Mouse (Mus musculus): ENCODE measurements at regions not wholly inside any gene's neighbourhood (a gene's known extent, or its start where the extent isn't known, plus 50 kb on each side); places are given as distances from the start of the nearest gene placed in this dataset.

- DNase-seq (ENCODE audit: low read depth), result no peak
Measured at GRCm38 (mm10) chr8:117894861-117895260, 93.1 kb upstream of the Mphosph6 start.

DNA sequence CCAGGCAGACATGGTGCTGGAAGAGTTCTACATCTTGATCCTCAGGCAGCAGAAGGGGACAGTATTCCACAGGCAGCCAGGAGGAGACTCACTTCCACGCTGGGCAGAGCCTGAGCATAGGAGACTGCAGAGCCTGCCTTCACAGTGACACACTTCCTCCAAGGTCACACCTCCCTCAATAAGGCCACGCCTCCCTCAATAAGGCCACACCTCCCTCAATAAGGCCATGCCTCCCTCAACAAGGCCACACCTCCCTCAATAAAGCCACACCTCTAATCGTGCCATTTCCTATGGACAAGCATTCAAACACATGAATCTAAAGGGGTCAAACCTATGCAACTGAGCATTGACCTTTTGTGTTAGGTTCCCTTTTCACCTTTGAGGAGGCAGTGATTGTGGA lies 88.5 kb upstream of the Mphosph6 start:
- no peak for DNase-seq (ENCODE audit: low read depth)

GRCm38 (mm10) chr8:117881414-117881973 lies 79.8 kb upstream of the Mphosph6 start:
- DNase-seq (ENCODE audit: low read depth), result no peak

DNA sequence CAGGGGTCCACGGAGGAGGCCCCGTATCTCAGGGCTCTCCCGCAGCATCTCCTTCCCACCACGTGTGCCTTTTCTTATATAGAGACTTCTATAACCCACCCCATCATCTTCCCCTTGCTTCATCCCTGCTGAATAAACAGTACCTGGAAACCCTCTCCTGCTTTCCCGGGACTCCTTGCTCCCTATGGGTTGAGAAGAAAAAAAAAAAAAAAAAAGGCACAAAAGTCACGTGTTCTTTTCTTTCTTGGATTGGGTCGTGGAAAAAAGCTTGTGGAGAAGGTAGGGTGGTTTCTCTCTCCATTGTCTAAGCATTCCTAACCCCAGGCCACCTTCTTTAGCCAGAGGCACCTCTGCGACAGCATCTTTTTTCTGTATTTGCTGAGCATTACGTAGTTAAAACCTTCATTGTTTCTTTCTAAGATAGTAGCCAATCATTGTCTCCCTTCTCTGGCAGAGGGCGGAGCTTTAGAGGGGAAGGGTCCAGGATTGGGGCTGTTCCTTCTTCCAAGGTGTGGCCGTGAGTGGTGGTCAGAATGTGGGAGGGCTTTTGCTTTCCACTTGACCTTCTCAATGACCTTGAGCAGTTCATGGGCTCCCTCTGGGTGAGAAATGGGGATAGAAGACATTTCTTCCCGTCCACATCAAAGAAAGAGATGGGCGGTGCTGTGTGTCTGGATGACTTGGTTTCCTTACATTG lies 78.7 kb upstream of the Mphosph6 start:
- no peak for DNase-seq (ENCODE audit: low read depth)

DNA sequence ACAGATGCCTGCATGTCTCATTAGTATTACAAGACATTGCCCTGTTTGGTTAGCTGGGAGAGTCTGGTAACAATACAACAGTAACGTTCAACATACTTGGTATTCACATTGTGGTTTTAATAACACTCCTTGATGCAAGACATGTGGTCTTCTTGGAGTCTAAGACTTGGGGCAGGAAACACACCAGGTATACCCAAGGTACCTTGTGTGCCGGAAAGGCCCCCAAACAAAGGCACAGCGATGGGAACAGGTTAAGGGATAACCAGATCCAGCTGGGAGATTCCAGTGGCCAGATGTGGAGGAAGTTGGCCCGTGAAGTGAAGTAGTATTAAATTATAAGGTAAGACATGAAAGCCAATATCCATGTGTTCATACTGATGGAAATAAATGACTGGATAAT lies 71.9 kb upstream of the Mphosph6 start:
- DNase-seq (ENCODE audit: low read depth), result no peak

DNA sequence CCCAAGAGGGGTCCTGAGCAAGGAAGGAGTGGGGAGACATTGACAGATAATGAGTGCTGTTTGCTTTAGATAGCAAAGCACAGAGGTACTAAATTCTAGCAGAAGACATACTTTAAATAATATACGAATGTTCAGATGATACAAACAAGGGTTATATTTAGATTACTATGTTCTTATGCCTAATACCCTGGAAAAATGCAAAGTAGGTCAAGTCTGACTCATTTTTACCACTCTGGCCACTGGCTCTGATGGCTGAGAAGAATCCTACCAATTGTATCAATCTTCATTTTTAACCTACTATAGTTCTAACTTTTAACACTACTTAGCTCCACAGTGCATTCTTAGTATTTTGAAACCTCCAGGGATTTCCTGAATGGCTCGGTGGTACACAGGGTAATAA lies 65.4 kb upstream of the Mphosph6 start:
- no peak for DNase-seq (ENCODE audit: low read depth)

DNA sequence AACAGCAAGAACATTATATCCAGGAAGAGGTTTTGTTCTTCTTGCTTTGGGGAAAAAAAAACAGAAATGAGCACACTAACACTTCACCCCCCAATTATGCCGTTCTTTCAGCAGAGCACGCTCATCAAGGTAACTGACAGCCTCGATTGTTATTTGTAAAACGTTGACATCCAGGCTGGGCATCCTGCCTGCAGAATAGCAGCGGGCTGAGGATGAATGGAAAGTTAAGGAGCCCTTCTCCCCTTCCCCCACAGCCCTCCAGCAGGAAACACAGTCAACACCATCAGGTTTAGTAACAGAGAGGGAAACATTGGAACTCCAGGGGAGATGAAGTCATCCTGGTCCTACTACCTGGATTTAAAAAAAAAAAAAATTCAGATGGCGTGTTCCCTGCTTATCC lies 63.3 kb upstream of the Mphosph6 start:
- no peak for DNase-seq (ENCODE audit: low read depth)

- DNase-seq (ENCODE audit: low read depth), result no peak
Measured at GRCm38 (mm10) chr8:117863837-117864236, 62.1 kb upstream of the Mphosph6 start.

DNA sequence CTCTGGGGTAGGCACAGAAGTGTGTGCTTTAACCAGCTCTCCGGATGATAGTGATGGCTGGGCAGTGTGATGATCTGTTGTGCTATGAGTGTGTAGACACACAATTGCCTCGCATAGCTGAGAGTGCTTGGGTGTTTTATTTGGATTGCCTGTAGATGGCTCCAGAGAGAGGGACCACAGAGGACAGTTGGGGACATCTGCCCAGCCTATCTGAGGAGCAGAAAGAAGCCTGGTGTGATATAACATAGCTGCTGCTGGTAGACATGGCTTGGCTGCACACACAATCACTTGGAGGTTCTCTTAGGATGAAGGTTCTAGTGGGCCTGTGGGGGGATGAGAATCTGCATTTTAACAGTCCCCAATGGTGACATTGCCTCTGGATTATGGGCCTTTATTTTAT lies 60.6 kb upstream of the Mphosph6 start:
- DNase-seq (ENCODE audit: low read depth), result no peak

DNA sequence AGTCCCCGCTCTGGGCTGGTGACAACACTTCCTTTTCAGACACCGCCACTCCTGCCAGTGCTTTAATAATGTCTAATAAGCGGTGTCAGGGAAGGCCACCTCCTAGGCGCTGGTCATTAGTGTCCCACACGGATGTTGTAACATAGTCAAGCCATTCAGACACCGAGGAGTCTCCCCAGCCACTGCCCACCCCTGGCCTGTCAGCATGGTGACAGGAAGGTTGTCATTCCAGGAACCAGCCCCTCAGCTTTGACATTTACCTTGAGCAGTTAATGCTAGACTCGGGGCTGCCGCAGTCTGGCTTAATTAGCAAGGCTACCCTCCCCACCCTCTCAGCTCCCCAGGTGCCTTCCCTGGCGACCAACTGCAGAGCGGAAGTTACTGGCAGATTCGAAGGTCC lies 58.0 kb upstream of the Mphosph6 start:
- DNase-seq (ENCODE audit: low read depth), result no peak

DNA sequence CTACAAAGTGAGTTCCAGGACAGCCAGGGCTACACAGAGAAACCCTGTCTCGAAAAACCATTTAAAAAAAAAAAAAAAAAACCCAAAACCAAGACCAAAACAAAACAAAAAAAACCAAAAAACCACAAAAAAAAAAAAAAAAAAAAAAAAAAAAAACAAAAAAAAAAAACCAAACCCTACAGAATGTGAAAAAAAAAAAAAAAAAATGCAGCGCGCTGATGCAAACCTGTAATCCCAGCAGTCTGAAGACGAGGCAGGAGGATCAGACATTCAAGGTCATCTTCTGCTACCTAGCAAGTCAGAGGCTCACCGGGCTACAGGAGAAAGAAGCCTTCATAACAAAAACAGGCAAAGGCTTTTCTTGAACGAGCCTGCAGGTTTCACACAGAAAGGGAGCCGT lies 57.4 kb upstream of the Mphosph6 start:
- DNase-seq (ENCODE audit: low read depth), result no peak

DNA sequence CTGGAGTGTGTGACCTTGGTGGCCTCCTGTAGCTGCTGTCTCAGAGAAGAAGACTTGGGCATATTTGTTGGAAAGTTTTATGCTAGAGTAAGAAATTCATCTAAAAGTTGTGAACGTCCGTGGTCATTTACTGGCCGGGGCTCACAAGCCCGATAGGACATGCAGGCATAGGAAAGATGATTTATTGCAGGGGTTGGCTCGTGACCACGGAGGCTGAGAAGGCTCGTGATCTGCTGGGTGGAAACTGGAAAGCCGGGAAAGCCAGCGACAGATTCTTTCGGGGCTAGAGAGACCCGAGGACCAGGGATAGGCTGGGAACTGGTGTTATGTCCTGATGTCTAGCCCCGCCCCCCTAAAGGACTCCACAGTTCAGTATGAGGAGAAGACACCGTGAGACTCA lies 54.4 kb upstream of the Mphosph6 start:
- no peak for DNase-seq (ENCODE audit: low read depth)

GRCm38 (mm10) chr8:117854942-117855491 lies 53.3 kb upstream of the Mphosph6 start:
- DNase-seq (ENCODE audit: low read depth), result no peak

- no peak for DNase-seq (ENCODE audit: low read depth)
Measured at GRCm38 (mm10) chr8:117854301-117854700, 52.6 kb upstream of the Mphosph6 start.

GRCm38 (mm10) chr8:117853408-117853807 lies 51.7 kb upstream of the Mphosph6 start:
- no peak for DNase-seq (ENCODE audit: low read depth)

DNA sequence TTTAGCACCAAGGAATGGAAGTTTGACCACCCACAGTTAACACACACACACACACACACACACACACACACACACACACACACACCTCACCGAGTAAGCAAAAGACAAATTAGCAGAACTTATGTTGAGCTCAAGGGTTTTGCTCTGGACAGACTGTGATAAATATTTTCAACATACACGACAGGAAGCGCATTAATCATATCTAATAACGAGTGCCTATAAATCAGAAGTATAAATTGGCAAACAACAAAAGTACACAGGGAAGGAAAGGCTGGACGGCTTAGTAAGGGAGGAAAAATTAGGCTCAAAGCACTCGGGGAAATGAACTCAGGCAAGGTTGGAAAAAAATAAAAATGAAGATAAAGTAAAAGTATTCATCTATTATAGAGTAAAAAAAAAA lies 50.8 kb upstream of the Mphosph6 start:
- DNase-seq (ENCODE audit: low read depth), result no peak
